Mouse (Mus musculus): ENCODE measurements around the gene Bbc3. TPM values are rescaled to one million over a fixed set of nuclear protein-coding genes. Genes with fewer than 3 reads are reported as not detected.
"Not testable (repeated sequence)": the region's sequence is repeated elsewhere in the genome, so short reads cannot be mapped to it uniquely, and the experiment has no call there.

Bbc3 gene
- 34.6 TPM for polyA plus RNA-seq (2012; fragmentation: generic; extraction: Trizol)

- not testable (repeated sequence) for H3K27me3 ChIP-seq (ENCODE audit: control insufficient read depth, insufficient read depth, insufficient read length); H3K36me3 ChIP-seq (ENCODE audit: control insufficient read depth, insufficient read depth)
- H3K79me2 ChIP-seq (ENCODE audit: control insufficient read depth, insufficient read depth), result peaks cover 10% of the 10 kb centered on the region
- H3K4me2 ChIP-seq (ENCODE audit: low read depth), result peak within 1 kb of the TSS; percentile 86
- H3K4me3 ChIP-seq, result peak within 1 kb of the TSS; percentile 96
- peak within 1 kb of the TSS; percentile 95 for H3ac ChIP-seq (ENCODE audit: control insufficient read depth, insufficient read length)
These were observed at the start of gene Bbc3 for GRCm38 (mm10) chr7:16308093-16308492. Bbc3 (plus strand) TSS chr7:16308393.

- no peak within 1 kb of the TSS for H3ac ChIP-seq (ENCODE audit: control insufficient read depth, insufficient read length)
- no peaks in the 10 kb centered on the region for H3K36me3 ChIP-seq (ENCODE audit: control insufficient read depth, insufficient read depth)
- no peak within 1 kb of the TSS for H3K4me3 ChIP-seq
- no peaks in the 10 kb centered on the region for H3K27me3 ChIP-seq (ENCODE audit: control insufficient read depth, insufficient read depth, insufficient read length)
- no peak within 1 kb of the TSS for H3K4me2 ChIP-seq (ENCODE audit: low read depth)
- no peaks in the 10 kb centered on the region for H3K79me2 ChIP-seq (ENCODE audit: control insufficient read depth, insufficient read depth)
- TF ChIP-seq SRF (IDR thresholded peaks at IDR 0.05; ENCODE audit: control insufficient read depth, insufficient read length, low read depth) (no peak), TCF3 (IDR thresholded peaks at IDR 0.05; ENCODE audit: insufficient read length, low read depth) (no peak), POLR2A (IDR thresholded peaks at IDR 0.05; ENCODE audit: insufficient read length, low read depth) (no peak), CEBPB (IDR thresholded peaks at IDR 0.05; ENCODE audit: insufficient read depth, poor library complexity, severe bottlenecking) (no peak), TCF12 (IDR thresholded peaks at IDR 0.05; ENCODE audit: insufficient read depth, poor library complexity, severe bottlenecking) (no peak), E2F4 (IDR thresholded peaks at IDR 0.05; ENCODE audit: insufficient read depth) (no peak), USF1 (IDR thresholded peaks at IDR 0.05; ENCODE audit: low read depth) (no peak), MYOD1 (IDR thresholded peaks at IDR 0.05; ENCODE audit: control insufficient read depth in 1 of 3, insufficient read length in 2 of 3, low read depth in 2 of 3) (no peak), MYOG (IDR thresholded peaks at IDR 0.05; ENCODE audit: control insufficient read depth in 1 of 3, insufficient read depth in 1 of 3, insufficient read length in 2 of 3, low read depth in 2 of 3) (no peak), MAX (IDR thresholded peaks at IDR 0.05; ENCODE audit: low read depth) (no peak), POLR2AphosphoS2 (IDR thresholded peaks at IDR 0.05; ENCODE audit: insufficient read length, low read depth) (no peak), REST (IDR thresholded peaks at IDR 0.05; ENCODE audit: insufficient read depth, insufficient read length) (no peak)
These were observed 49.0 kb upstream of the Bbc3 start, which contains the start of gene C5ar1 for GRCm38 (mm10) chr7:16259110-16259590. C5ar1 (minus strand) TSS chr7:16259540.

GRCm38 (mm10) chr7:16261097-16261496 lies 47.1 kb upstream of the Bbc3 start:
- no peak for TF ChIP-seq CEBPB (IDR thresholded peaks at IDR 0.05; ENCODE audit: insufficient read depth, poor library complexity, severe bottlenecking)
- no peak for TF ChIP-seq USF1 (IDR thresholded peaks at IDR 0.05; ENCODE audit: low read depth)
- TF ChIP-seq MAX (IDR thresholded peaks at IDR 0.05; ENCODE audit: low read depth), result no peak
- no peak for TF ChIP-seq E2F4 (IDR thresholded peaks at IDR 0.05; ENCODE audit: insufficient read depth)
- no peak for TF ChIP-seq MYOD1 (IDR thresholded peaks at IDR 0.05; ENCODE audit: control insufficient read depth in 1 of 3, insufficient read length in 2 of 3, low read depth in 2 of 3)
- no peak for TF ChIP-seq TCF3 (IDR thresholded peaks at IDR 0.05; ENCODE audit: insufficient read length, low read depth)
- TF ChIP-seq MYOG (IDR thresholded peaks at IDR 0.05; ENCODE audit: control insufficient read depth in 1 of 3, insufficient read depth in 1 of 3, insufficient read length in 2 of 3, low read depth in 2 of 3), result no peak
- no peak for TF ChIP-seq SRF (IDR thresholded peaks at IDR 0.05; ENCODE audit: control insufficient read depth, insufficient read length, low read depth)
- no peaks in the 10 kb centered on the region for H3K27me3 ChIP-seq (ENCODE audit: control insufficient read depth, insufficient read depth, insufficient read length)
- H3K36me3 ChIP-seq (ENCODE audit: control insufficient read depth, insufficient read depth), result no peaks in the 10 kb centered on the region
- no peak overlapping the region for H3ac ChIP-seq (ENCODE audit: control insufficient read depth, insufficient read length)
- no peaks in the 10 kb centered on the region for H3K79me2 ChIP-seq (ENCODE audit: control insufficient read depth, insufficient read depth)
- no peak overlapping the region for H3K4me2 ChIP-seq (ENCODE audit: low read depth)
- H3K4me3 ChIP-seq, result no peak overlapping the region

GRCm38 (mm10) chr7:16263015-16263787 lies 45.0 kb upstream of the Bbc3 start:
- Histone ChIP-seq H3K4me3 (no peak overlapping the region), H3K27me3 (ENCODE audit: control insufficient read depth, insufficient read depth, insufficient read length) (no peaks in the 10 kb centered on the region), H3K79me2 (ENCODE audit: control insufficient read depth, insufficient read depth) (no peaks in the 10 kb centered on the region), H3ac (ENCODE audit: control insufficient read depth, insufficient read length) (no peak overlapping the region), H3K4me2 (ENCODE audit: low read depth) (no peak overlapping the region), H3K36me3 (ENCODE audit: control insufficient read depth, insufficient read depth) (no peaks in the 10 kb centered on the region)
- TF ChIP-seq MAX (IDR thresholded peaks at IDR 0.05; ENCODE audit: low read depth) (no peak), POLR2AphosphoS2 (IDR thresholded peaks at IDR 0.05; ENCODE audit: insufficient read length, low read depth) (no peak), TCF12 (IDR thresholded peaks at IDR 0.05; ENCODE audit: insufficient read depth, poor library complexity, severe bottlenecking) (no peak), REST (IDR thresholded peaks at IDR 0.05; ENCODE audit: insufficient read depth, insufficient read length) (no peak), TCF3 (IDR thresholded peaks at IDR 0.05; ENCODE audit: insufficient read length, low read depth) (no peak), CEBPB (IDR thresholded peaks at IDR 0.05; ENCODE audit: insufficient read depth, poor library complexity, severe bottlenecking) (no peak), SRF (IDR thresholded peaks at IDR 0.05; ENCODE audit: control insufficient read depth, insufficient read length, low read depth) (no peak), POLR2A (IDR thresholded peaks at IDR 0.05; ENCODE audit: insufficient read length, low read depth) (no peak), MYOD1 (IDR thresholded peaks at IDR 0.05; ENCODE audit: control insufficient read depth in 1 of 3, insufficient read length in 2 of 3, low read depth in 2 of 3) (no peak), MYOG (IDR thresholded peaks at IDR 0.05; ENCODE audit: control insufficient read depth in 1 of 3, insufficient read depth in 1 of 3, insufficient read length in 2 of 3, low read depth in 2 of 3) (no peak), USF1 (IDR thresholded peaks at IDR 0.05; ENCODE audit: low read depth) (no peak), E2F4 (IDR thresholded peaks at IDR 0.05; ENCODE audit: insufficient read depth) (no peak)

GRCm38 (mm10) chr7:16263843-16264242 lies 44.4 kb upstream of the Bbc3 start:
- no peak overlapping the region for H3ac ChIP-seq (ENCODE audit: control insufficient read depth, insufficient read length)
- H3K79me2 ChIP-seq (ENCODE audit: control insufficient read depth, insufficient read depth), result no peaks in the 10 kb centered on the region
- no peak for TF ChIP-seq MYOG (IDR thresholded peaks at IDR 0.05; ENCODE audit: control insufficient read depth in 1 of 3, insufficient read depth in 1 of 3, insufficient read length in 2 of 3, low read depth in 2 of 3)
- no peak for TF ChIP-seq MYOD1 (IDR thresholded peaks at IDR 0.05; ENCODE audit: control insufficient read depth in 1 of 3, insufficient read length in 2 of 3, low read depth in 2 of 3)
- no peak for TF ChIP-seq E2F4 (IDR thresholded peaks at IDR 0.05; ENCODE audit: insufficient read depth)
- TF ChIP-seq SRF (IDR thresholded peaks at IDR 0.05; ENCODE audit: control insufficient read depth, insufficient read length, low read depth), result no peak
- no peak for TF ChIP-seq POLR2A (IDR thresholded peaks at IDR 0.05; ENCODE audit: insufficient read length, low read depth)
- TF ChIP-seq CEBPB (IDR thresholded peaks at IDR 0.05; ENCODE audit: insufficient read depth, poor library complexity, severe bottlenecking), result no peak
- TF ChIP-seq POLR2AphosphoS2 (IDR thresholded peaks at IDR 0.05; ENCODE audit: insufficient read length, low read depth), result no peak
- no peak for TF ChIP-seq USF1 (IDR thresholded peaks at IDR 0.05; ENCODE audit: low read depth)
- TF ChIP-seq REST (IDR thresholded peaks at IDR 0.05; ENCODE audit: insufficient read depth, insufficient read length), result no peak
- TF ChIP-seq TCF3 (IDR thresholded peaks at IDR 0.05; ENCODE audit: insufficient read length, low read depth), result no peak
- no peaks in the 10 kb centered on the region for H3K36me3 ChIP-seq (ENCODE audit: control insufficient read depth, insufficient read depth)
- H3K4me2 ChIP-seq (ENCODE audit: low read depth), result no peak overlapping the region
- H3K27me3 ChIP-seq (ENCODE audit: control insufficient read depth, insufficient read depth, insufficient read length), result no peaks in the 10 kb centered on the region
- no peak overlapping the region for H3K4me3 ChIP-seq
